Mouse (Mus musculus) naive thymus-derived CD4-positive, alpha-beta T cell, adult 2 months (primary cell): ENCODE data around the gene Mfap1b.
"Not testable (repeated sequence)": the region's sequence is repeated elsewhere in the genome, so short reads cannot be mapped to it uniquely, and the experiment has no call there.

ENCODE experiments used
- DNase-seq: peaks from one replicate; pipeline ENCODE4 v3.0.0-alpha.2; 2011; ENCODE audit warnings: low read depth

The Mfap1b gene

GRCm38 (mm10) chr2:121473301-121474179 is at the start of gene Mfap1b:
TSS of gene Mfap1b (minus strand) at chr2:121474067.
- peak; percentile 90 for DNase-seq

GRCm38 (mm10) chr2:121522830-121523229 is 49.0 kb upstream of the Mfap1b start:
- DNase-seq = not testable (repeated sequence)

GRCm38 (mm10) chr2:121522006-121522405 is 48.1 kb upstream of the Mfap1b start:
- no peak for DNase-seq

- DNase-seq = not testable (repeated sequence)
These were observed 44.8 kb upstream of the Mfap1b start for GRCm38 (mm10) chr2:121518711-121519110.

GRCm38 (mm10) chr2:121518106-121518505 is 44.2 kb upstream of the Mfap1b start:
- DNase-seq = no peak

- DNase-seq = peak; percentile 9
These were observed 40.3 kb upstream of the Mfap1b start for GRCm38 (mm10) chr2:121514211-121514610.

- DNase-seq = not testable (repeated sequence)
These were observed 39.3 kb upstream of the Mfap1b start for GRCm38 (mm10) chr2:121512991-121513765.

- DNase-seq = peak; percentile 90
These were observed 37.5 kb upstream of the Mfap1b start for GRCm38 (mm10) chr2:121511401-121511800.

GRCm38 (mm10) chr2:121509584-121509983 is 35.7 kb upstream of the Mfap1b start:
- peak; percentile 44 for DNase-seq

- DNase-seq = peak; percentile 8
These were observed 34.1 kb upstream of the Mfap1b start for GRCm38 (mm10) chr2:121507951-121508330.

- DNase-seq = peak; percentile 16
These were observed 33.5 kb upstream of the Mfap1b start for GRCm38 (mm10) chr2:121507173-121507950.

GRCm38 (mm10) chr2:121505942-121506882 is 32.3 kb upstream of the Mfap1b start, which contains the start of the genes Mfap1a and Wdr76:
TSS of gene Mfap1a (minus strand) at chr2:121506665.
TSS of gene Wdr76 (plus strand) at chr2:121506723.
- peak; percentile 89 for DNase-seq

- not testable (repeated sequence) for DNase-seq
These were observed 27.7 kb upstream of the Mfap1b start for GRCm38 (mm10) chr2:121501550-121501949.

- not testable (repeated sequence) for DNase-seq
These were observed 10.5 kb upstream of the Mfap1b start for GRCm38 (mm10) chr2:121484403-121484802.

- DNase-seq = no peak
These were observed 9.7 kb upstream of the Mfap1b start for GRCm38 (mm10) chr2:121483576-121483975.

- not testable (repeated sequence) for DNase-seq
These were observed 7.0 kb upstream of the Mfap1b start for GRCm38 (mm10) chr2:121480916-121481315.

GRCm38 (mm10) chr2:121480498-121480897 is 6.6 kb upstream of the Mfap1b start:
- DNase-seq = peak; percentile 66

GRCm38 (mm10) chr2:121477491-121478266 is 3.8 kb upstream of the Mfap1b start:
- no peak for DNase-seq

- DNase-seq = not testable (repeated sequence)
These were observed 1.4 kb upstream of the Mfap1b start for GRCm38 (mm10) chr2:121475306-121475705.

GRCm38 (mm10) chr2:121474180-121474535 is 291 bp upstream of the Mfap1b start:
- DNase-seq = no peak
